Mouse (Mus musculus): Measurements from ENCODE around the gene Dhx40. TPM values are rescaled to one million over a fixed set of nuclear protein-coding genes. Genes with fewer than 3 reads are reported as not detected.

The Dhx40 gene
- polyA plus RNA-seq, 1 experiment from 2014 or later: 13.7 TPM

DNA sequence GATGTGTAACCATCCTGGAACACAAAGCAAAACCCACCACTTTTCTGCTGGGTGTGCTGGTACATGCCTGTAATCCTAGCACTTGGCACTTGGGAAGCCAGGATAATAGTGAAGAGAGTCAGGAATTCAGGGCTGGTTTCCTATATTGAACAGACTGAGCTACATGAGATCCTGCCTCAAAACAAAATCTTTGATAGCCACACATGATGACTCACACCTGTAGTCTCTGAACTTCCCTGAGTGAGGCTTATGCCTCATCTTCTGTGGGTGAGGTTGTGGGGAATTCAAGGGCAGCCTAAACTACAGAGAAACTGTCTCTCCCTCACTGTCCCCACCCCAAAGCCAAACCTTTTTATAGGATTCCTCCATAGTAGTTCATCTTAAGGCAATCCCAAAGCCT, 47.2 kb downstream of the Dhx40 start:
- Histone ChIP-seq H3K9ac (no peak overlapping the region), H3K27me3 (no peaks in the 10 kb centered on the region), H3K4me1 (replicated peaks) (peaks cover 10% of the 10 kb centered on the region), H3K4me2 (no peak overlapping the region), H3K36me3 (no peaks in the 10 kb centered on the region), H3K4me3 (no peak overlapping the region), H3K9me3 (replicated peaks) (no peaks in the 10 kb centered on the region), H3K27ac (no peak overlapping the region)
- ATAC-seq (replicated peaks; ENCODE audit: insufficient number of reproducible peaks, insufficient read depth, low FRiP score, low read depth): no peak

- Histone ChIP-seq H3K4me2 (no peak overlapping the region), H3K27ac (no peak overlapping the region), H3K4me3 (no peak overlapping the region), H3K9me3 (replicated peaks) (no peaks in the 10 kb centered on the region), H3K4me1 (replicated peaks) (peaks cover 15% of the 10 kb centered on the region), H3K27me3 (no peaks in the 10 kb centered on the region), H3K9ac (no peak overlapping the region), H3K36me3 (no peaks in the 10 kb centered on the region)
- WGBS: 79% methylated on average over 2 of the region's 2 CpGs
- no peak for ATAC-seq (replicated peaks; ENCODE audit: insufficient number of reproducible peaks, insufficient read depth, low FRiP score, low read depth)
Measured at GRCm38 (mm10) chr11:86759886-86760285, 47.7 kb downstream of the Dhx40 start.

GRCm38 (mm10) chr11:86759226-86759625, 48.3 kb downstream of the Dhx40 start:
- Histone ChIP-seq H3K9me3 (replicated peaks) (no peaks in the 10 kb centered on the region), H3K4me1 (replicated peaks) (peaks cover 20% of the 10 kb centered on the region), H3K9ac (no peak overlapping the region), H3K4me3 (no peak overlapping the region), H3K36me3 (no peaks in the 10 kb centered on the region), H3K27me3 (no peaks in the 10 kb centered on the region), H3K27ac (peak overlapping the region; percentile 97; the same call in 1 of the 2 replicates), H3K4me2 (no peak overlapping the region)
- no peak for ATAC-seq (replicated peaks; ENCODE audit: insufficient number of reproducible peaks, insufficient read depth, low FRiP score, low read depth)
- 89% methylated on average over 1 of the region's 1 CpGs for WGBS

- peak overlapping the region; percentile 97 for H3K27ac ChIP-seq
- 30% methylated on average over 6 of the region's 6 CpGs for WGBS
- H3K27me3 ChIP-seq: no peaks in the 10 kb centered on the region
- H3K4me1 ChIP-seq (replicated peaks): peaks cover 25% of the 10 kb centered on the region
- no peaks in the 10 kb centered on the region for H3K36me3 ChIP-seq
- peak overlapping the region; percentile 81 for H3K9ac ChIP-seq
- H3K4me3 ChIP-seq: peak overlapping the region; percentile 88
- H3K9me3 ChIP-seq (replicated peaks): no peaks in the 10 kb centered on the region
- ATAC-seq (replicated peaks; ENCODE audit: insufficient number of reproducible peaks, insufficient read depth, low FRiP score, low read depth): no peak
- peak overlapping the region; percentile 69 for H3K4me2 ChIP-seq
Measured at GRCm38 (mm10) chr11:86758559-86758958, 49.0 kb downstream of the Dhx40 start.

DNA sequence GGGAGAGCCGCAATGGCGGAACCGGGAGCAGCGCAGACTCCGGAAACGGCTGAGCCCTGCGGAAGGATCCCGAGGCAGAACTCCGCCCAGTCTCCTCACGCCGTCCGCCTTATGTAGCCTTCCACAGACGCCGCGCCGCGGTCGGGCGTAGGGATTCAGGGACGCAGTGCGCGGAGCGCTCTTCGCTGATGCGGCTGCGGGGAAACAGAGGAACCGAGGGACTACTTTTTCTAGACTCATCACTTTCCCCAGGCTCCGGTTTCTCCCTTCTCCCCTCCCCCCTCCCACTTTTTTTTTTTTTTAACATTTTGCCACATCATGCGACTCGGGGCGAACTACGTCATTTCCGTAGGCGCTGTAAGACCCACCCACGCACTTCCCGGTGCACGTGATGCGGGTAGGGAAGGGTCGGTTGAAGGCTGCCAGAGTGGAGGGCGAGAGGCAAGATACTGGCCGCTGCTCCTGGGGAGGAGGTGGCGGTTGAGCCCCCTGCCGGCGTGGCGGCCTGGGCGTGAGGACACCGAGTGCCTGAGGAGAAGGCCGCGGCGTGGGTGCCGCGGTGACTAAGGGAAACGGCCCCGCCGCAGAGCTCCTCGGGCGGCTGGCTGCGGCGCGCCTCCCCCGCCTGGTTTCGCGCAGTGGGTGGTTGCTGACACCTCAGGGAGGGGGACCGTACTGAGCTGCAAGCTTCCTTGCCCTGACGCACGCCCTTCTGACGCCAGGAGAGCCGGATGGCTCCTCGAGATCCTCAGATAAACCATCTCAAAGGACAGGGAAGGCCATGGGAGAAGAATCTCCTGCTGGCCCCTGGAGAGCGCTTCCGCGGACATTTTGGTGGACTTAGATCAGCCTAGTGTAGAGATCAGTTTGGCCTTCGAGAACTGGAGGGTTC, 49.8 kb downstream of the Dhx40 start, which contains the start of gene Cltc:
TSS of gene Cltc (minus strand) at position 86 of the 892 bp plus-strand sequence.
- Histone ChIP-seq H3K4me1 (replicated peaks) (peaks cover 28% of the 10 kb centered on the region), H3K27ac (peak within 1 kb of the TSS; percentile 97), H3K27me3 (no peaks in the 10 kb centered on the region), H3K4me2 (peak within 1 kb of the TSS; percentile 88), H3K9ac (peak within 1 kb of the TSS; percentile 96), H3K36me3 (no peaks in the 10 kb centered on the region), H3K9me3 (replicated peaks) (no peaks in the 10 kb centered on the region), H3K4me3 (peak within 1 kb of the TSS; percentile 88)
- ATAC-seq (replicated peaks; ENCODE audit: insufficient number of reproducible peaks, insufficient read depth, low FRiP score, low read depth): peak; percentile 96
- WGBS: under 1% methylated on average over 73 of the region's 73 CpGs

- no peaks in the 10 kb centered on the region for H3K36me3 ChIP-seq
- H3K9ac ChIP-seq: peak overlapping the region; percentile 96
- H3K4me1 ChIP-seq (replicated peaks): peaks cover 33% of the 10 kb centered on the region
- under 1% methylated on average over 18 of the region's 18 CpGs for WGBS
- H3K27ac ChIP-seq: peak overlapping the region; percentile 97
- H3K4me2 ChIP-seq: peak overlapping the region; percentile 88
- no peaks in the 10 kb centered on the region for H3K27me3 ChIP-seq
- ATAC-seq (replicated peaks; ENCODE audit: insufficient number of reproducible peaks, insufficient read depth, low FRiP score, low read depth): no peak; the same call in 1 of the 2 replicates
- H3K4me3 ChIP-seq: peak overlapping the region; percentile 88
- H3K9me3 ChIP-seq (replicated peaks): no peaks in the 10 kb centered on the region
Measured at GRCm38 (mm10) chr11:86757142-86757479, 50.4 kb downstream of the Dhx40 start.

DNA sequence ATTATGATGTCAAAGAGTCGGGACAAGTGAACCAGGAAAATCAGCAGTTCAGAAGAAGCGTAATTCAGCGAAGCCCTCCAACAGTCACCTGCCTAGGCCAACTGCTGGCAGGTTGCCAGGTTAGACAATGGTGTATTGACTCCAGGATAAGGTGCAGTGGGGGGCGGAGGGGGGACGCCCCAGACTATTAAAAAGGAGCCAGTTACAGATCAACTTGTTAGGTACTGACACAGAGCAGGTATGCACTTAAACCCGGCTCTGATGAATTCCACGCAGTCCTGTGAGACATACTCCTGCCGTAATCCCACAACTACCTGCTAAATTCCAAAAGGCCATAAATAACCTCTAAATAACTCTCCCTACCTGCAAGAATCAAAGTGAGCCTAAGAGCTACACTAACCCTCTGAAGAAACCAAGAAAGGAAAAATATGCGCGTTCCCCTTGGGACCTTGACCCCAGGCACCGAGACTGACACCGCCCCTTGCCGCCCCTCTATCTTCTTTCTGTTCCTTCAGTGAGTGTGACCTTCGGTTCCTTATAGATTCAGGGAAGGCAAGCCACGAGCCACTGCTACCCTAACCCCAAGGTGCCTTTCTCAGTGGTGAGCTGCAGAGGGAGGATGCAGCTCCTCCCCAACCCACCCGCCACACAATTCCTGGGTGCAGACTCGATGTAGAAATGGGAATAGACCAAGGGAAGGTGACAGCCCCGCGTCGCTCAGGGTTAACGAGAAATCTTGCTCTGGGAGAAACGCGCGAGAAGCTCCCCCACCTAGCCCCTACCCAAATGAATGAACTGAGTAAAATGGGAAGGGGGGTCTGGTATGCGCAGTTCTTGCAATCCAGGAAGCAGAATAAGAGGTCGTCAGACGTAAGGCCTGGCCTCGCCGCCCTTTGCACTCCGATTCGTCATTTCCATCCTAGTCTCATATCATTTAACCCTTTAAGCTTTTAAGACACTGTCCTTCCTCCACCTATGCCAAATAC, 51.1 kb downstream of the Dhx40 start:
- peak overlapping the region; percentile 88 for H3K4me3 ChIP-seq
- no peaks in the 10 kb centered on the region for H3K27me3 ChIP-seq
- H3K27ac ChIP-seq: peak overlapping the region; percentile 97
- no peak for ATAC-seq (replicated peaks; ENCODE audit: insufficient number of reproducible peaks, insufficient read depth, low FRiP score, low read depth)
- peak overlapping the region; percentile 96 for H3K9ac ChIP-seq
- no peaks in the 10 kb centered on the region for H3K9me3 ChIP-seq (replicated peaks)
- peak overlapping the region; percentile 88 for H3K4me2 ChIP-seq
- WGBS: under 1% methylated on average over 31 of the region's 31 CpGs
- peaks cover 36% of the 10 kb centered on the region for H3K4me1 ChIP-seq (replicated peaks)
- H3K36me3 ChIP-seq: no peaks in the 10 kb centered on the region

DNA sequence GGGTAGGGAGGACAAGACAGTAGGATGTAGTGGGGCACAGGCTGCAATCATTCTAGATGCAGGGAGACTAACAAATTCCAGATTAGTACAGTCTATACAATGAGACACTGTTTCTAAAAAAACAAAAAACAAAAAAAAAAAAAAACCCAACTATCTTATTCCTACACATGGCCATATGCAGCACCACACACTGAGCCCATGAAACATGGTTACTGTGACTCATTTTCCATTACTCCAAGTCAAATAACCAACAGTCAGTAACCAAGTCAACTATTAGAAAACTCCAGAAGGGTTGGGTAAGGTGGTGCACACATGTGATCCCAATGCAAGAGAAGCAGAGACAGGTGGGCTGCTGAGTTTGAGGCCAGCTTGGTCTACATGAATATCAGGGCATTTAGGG, 55.1 kb downstream of the Dhx40 start:
- no peak overlapping the region for H3K4me2 ChIP-seq
- H3K27ac ChIP-seq: no peak overlapping the region
- no peak overlapping the region for H3K4me3 ChIP-seq
- no peaks in the 10 kb centered on the region for H3K9me3 ChIP-seq (replicated peaks)
- no peaks in the 10 kb centered on the region for H3K27me3 ChIP-seq
- H3K9ac ChIP-seq: no peak overlapping the region
- peaks cover 47% of the 10 kb centered on the region for H3K4me1 ChIP-seq (replicated peaks)
- no peak for ATAC-seq (replicated peaks; ENCODE audit: insufficient number of reproducible peaks, insufficient read depth, low FRiP score, low read depth)
- H3K36me3 ChIP-seq: no peaks in the 10 kb centered on the region

- H3K27me3 ChIP-seq: no peaks in the 10 kb centered on the region
- no peak overlapping the region for H3K27ac ChIP-seq
- no peak for ATAC-seq (replicated peaks; ENCODE audit: insufficient number of reproducible peaks, insufficient read depth, low FRiP score, low read depth)
- WGBS: 97% methylated on average over 1 of the region's 1 CpGs
- no peak overlapping the region for H3K4me3 ChIP-seq
- H3K4me2 ChIP-seq: no peak overlapping the region
- H3K9ac ChIP-seq: no peak overlapping the region
- no peaks in the 10 kb centered on the region for H3K9me3 ChIP-seq (replicated peaks)
- H3K36me3 ChIP-seq: no peaks in the 10 kb centered on the region
- peaks cover 52% of the 10 kb centered on the region for H3K4me1 ChIP-seq (replicated peaks)
Measured at GRCm38 (mm10) chr11:86751010-86751409, 56.5 kb downstream of the Dhx40 start.

DNA sequence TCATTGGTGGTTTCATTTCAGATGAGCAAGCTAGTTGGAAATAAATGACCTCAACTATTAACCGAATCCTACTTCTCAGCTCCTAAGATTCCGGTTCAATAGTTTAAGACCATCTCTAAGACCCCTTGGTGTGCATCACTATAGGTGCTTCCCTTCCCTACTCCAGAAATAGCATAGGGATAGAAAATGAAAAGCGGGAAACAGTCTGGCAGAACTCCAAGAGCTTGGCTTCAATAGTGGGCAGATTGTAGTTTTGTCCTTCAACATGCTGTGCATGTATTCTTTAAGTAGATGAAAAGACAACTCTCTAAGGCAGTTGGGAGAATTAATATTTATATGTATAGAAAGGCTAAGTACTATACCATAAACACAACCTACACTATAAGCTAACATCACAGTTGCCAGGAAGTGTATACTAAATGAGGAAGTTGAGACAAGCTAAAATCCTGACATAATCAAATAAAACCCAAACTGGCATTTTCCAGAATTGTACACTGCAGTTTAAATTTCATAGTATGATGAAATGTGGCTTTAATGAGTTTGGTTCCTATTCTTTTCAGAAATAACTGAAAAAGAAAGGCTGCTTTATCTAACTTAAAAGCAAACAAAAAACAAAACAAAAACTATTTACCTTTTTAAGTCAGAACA, 57.6 kb downstream of the Dhx40 start:
- no peaks in the 10 kb centered on the region for H3K36me3 ChIP-seq
- H3K4me2 ChIP-seq: peak overlapping the region; percentile 25; the same call in 1 of the 2 replicates
- no peak overlapping the region for H3K9ac ChIP-seq
- WGBS: 61% methylated on average over 3 of the region's 3 CpGs
- no peaks in the 10 kb centered on the region for H3K27me3 ChIP-seq
- peak overlapping the region; percentile 51 for H3K27ac ChIP-seq
- ATAC-seq (replicated peaks; ENCODE audit: insufficient number of reproducible peaks, insufficient read depth, low FRiP score, low read depth): no peak
- no peak overlapping the region for H3K4me3 ChIP-seq
- H3K9me3 ChIP-seq (replicated peaks): no peaks in the 10 kb centered on the region
- peaks cover 55% of the 10 kb centered on the region for H3K4me1 ChIP-seq (replicated peaks)
